Mouse (Mus musculus): ENCODE results near the gene Hamp2. TPM values are rescaled to one million over a fixed set of nuclear protein-coding genes. Genes with fewer than 3 reads are reported as not detected.
"Not testable (repeated sequence)": the region's sequence is repeated elsewhere in the genome, so short reads cannot be mapped to it uniquely, and the experiment has no call there.

Hamp2 gene
- polyA plus RNA-seq, 1 experiment from 2014 or later: not detected

- not testable (repeated sequence) for H3K36me3 ChIP-seq (replicated peaks; ENCODE audit: control insufficient read depth, insufficient read depth, low read depth, low read length)
- WGBS: 87% methylated on average over 3 of the region's 3 CpGs
Observed at GRCm38 (mm10) chr7:30949902-30950301, 25.4 kb upstream of the Hamp2 start.

GRCm38 (mm10) chr7:30945876-30946275, 21.4 kb upstream of the Hamp2 start:
- Histone ChIP-seq H3K27me3 (ENCODE audit: control insufficient read depth, insufficient read depth, low read length) (no peaks in the 10 kb centered on the region), H3K4me3 (ENCODE audit: low read depth, low read length) (no peak overlapping the region), H3K36me3 (replicated peaks; ENCODE audit: control insufficient read depth, insufficient read depth, low read depth, low read length) (no peaks in the 10 kb centered on the region; the same call in 1 of the 2 replicates), H3K4me2 (ENCODE audit: low read depth, low read length) (no peak overlapping the region), H3K4me1 (ENCODE audit: control insufficient read depth, insufficient read depth, low read length) (no peaks in the 10 kb centered on the region), H3K9me3 (replicated peaks; ENCODE audit: control insufficient read depth, low read length) (no peaks in the 10 kb centered on the region), H3K9ac (replicated peaks; ENCODE audit: low read length) (no peak overlapping the region), H3K27ac (replicated peaks; ENCODE audit: low read depth, low read length) (no peak overlapping the region)
- ATAC-seq (replicated peaks; ENCODE audit: insufficient number of reproducible peaks, low FRiP score, low TSS enrichment, low read depth): no peak
- DNase-seq (ENCODE audit: low spot score): no peak
- WGBS: 96% methylated on average over 7 of the region's 7 CpGs

More at GRCm38 (mm10) chr7:30949902-30950301, 25.4 kb upstream of the Hamp2 start:
- not testable (repeated sequence) for H3K9me3 ChIP-seq (replicated peaks; ENCODE audit: control insufficient read depth, low read length); H3K4me2 ChIP-seq (ENCODE audit: low read depth, low read length); H3K4me1 ChIP-seq (ENCODE audit: control insufficient read depth, insufficient read depth, low read length); H3K9ac ChIP-seq (replicated peaks; ENCODE audit: low read length); H3K27ac ChIP-seq (replicated peaks; ENCODE audit: low read depth, low read length); ATAC-seq (replicated peaks; ENCODE audit: insufficient number of reproducible peaks, low FRiP score, low TSS enrichment, low read depth); H3K27me3 ChIP-seq (ENCODE audit: control insufficient read depth, insufficient read depth, low read length); H3K4me3 ChIP-seq (ENCODE audit: low read depth, low read length); DNase-seq (ENCODE audit: low spot score)

DNA sequence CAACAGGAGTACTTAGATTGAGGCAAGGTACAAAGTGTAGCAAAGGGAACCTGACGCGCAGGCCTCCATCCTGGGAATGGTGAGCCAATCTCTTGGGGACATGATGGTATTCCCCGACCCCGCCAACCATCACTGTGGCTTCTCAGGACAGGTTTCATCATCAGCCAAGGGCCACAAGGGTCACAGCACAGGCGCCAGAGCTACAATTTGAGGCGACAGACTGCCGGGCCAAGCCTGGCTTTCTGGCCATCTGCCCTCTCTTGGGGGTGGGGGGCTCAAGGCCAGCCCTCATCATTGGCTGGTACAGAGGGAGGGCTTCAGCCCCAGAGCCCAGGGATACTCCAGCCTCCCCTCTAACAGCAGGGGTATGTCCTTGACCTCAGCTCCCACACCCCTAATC, 21.0 kb upstream of the Hamp2 start:
- H3K4me1 ChIP-seq (ENCODE audit: control insufficient read depth, insufficient read depth, low read length); H3K4me3 ChIP-seq (ENCODE audit: low read depth, low read length); H3K36me3 ChIP-seq (replicated peaks; ENCODE audit: control insufficient read depth, insufficient read depth, low read depth, low read length); H3K27me3 ChIP-seq (ENCODE audit: control insufficient read depth, insufficient read depth, low read length); H3K27ac ChIP-seq (replicated peaks; ENCODE audit: low read depth, low read length); ATAC-seq (replicated peaks; ENCODE audit: insufficient number of reproducible peaks, low FRiP score, low TSS enrichment, low read depth); H3K4me2 ChIP-seq (ENCODE audit: low read depth, low read length); DNase-seq (ENCODE audit: low spot score); H3K9me3 ChIP-seq (replicated peaks; ENCODE audit: control insufficient read depth, low read length); H3K9ac ChIP-seq (replicated peaks; ENCODE audit: low read length): not testable (repeated sequence)
- WGBS: 94% methylated on average over 7 of the region's 7 CpGs

GRCm38 (mm10) chr7:30944706-30945105, 20.2 kb upstream of the Hamp2 start:
- not testable (repeated sequence) for H3K27ac ChIP-seq (replicated peaks; ENCODE audit: low read depth, low read length); H3K4me2 ChIP-seq (ENCODE audit: low read depth, low read length); DNase-seq (ENCODE audit: low spot score); H3K9me3 ChIP-seq (replicated peaks; ENCODE audit: control insufficient read depth, low read length); H3K36me3 ChIP-seq (replicated peaks; ENCODE audit: control insufficient read depth, insufficient read depth, low read depth, low read length); H3K9ac ChIP-seq (replicated peaks; ENCODE audit: low read length); H3K4me3 ChIP-seq (ENCODE audit: low read depth, low read length); ATAC-seq (replicated peaks; ENCODE audit: insufficient number of reproducible peaks, low FRiP score, low TSS enrichment, low read depth); H3K27me3 ChIP-seq (ENCODE audit: control insufficient read depth, insufficient read depth, low read length); H3K4me1 ChIP-seq (ENCODE audit: control insufficient read depth, insufficient read depth, low read length)
- WGBS: 83% methylated on average over 2 of the region's 2 CpGs

DNA sequence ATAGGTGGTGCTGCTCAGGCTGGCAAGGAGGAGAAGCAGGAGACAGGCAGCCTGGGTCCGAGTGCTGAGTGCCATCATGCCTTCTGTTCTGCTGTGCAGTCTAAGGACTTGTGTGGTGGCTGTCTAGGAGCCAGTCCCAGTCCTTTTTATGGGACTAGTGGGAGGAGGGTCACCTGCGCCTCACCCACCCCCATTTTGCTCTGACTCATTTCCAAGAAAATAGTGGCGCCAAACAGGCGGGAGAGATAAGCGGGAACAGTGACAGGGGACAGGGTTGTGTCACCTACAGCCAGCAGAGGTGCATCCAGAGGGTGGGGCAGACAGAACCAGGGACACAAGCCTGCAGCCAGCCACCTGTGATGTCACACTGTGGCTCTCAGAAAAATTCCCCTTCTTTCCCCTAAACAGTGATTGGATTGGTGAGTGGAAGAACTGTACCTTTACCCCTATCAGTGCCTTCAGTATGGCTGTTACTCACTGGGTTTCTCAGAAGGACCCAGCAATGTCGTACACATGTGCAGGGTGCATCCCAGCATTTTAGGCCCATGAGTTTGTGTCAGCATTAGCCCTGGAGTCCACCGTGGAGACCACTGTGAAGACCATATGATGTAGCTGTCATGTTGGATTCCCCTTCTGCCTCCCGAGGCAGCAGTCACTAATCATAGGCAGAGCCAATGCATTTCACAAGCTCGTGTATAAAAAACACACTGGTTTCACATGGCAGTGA, 19.6 kb upstream of the Hamp2 start, which contains the start of gene Hamp:
Gene Hamp, minus strand, starts transcription at position 124 of the 727 bp plus-strand sequence.
- Histone ChIP-seq H3K9ac (replicated peaks; ENCODE audit: low read length) (no peak within 1 kb of the TSS), H3K36me3 (replicated peaks; ENCODE audit: control insufficient read depth, insufficient read depth, low read depth, low read length) (no peaks in the 10 kb centered on the region; the same call in 1 of the 2 replicates), H3K27me3 (ENCODE audit: control insufficient read depth, insufficient read depth, low read length) (no peaks in the 10 kb centered on the region), H3K4me1 (ENCODE audit: control insufficient read depth, insufficient read depth, low read length) (no peaks in the 10 kb centered on the region), H3K9me3 (replicated peaks; ENCODE audit: control insufficient read depth, low read length) (no peaks in the 10 kb centered on the region), H3K4me2 (ENCODE audit: low read depth, low read length) (no peak within 1 kb of the TSS), H3K27ac (replicated peaks; ENCODE audit: low read depth, low read length) (no peak within 1 kb of the TSS), H3K4me3 (ENCODE audit: low read depth, low read length) (no peak within 1 kb of the TSS)
- WGBS: 64% methylated on average over 9 of the region's 9 CpGs
- DNase-seq (ENCODE audit: low spot score): no peak
- no peak for ATAC-seq (replicated peaks; ENCODE audit: insufficient number of reproducible peaks, low FRiP score, low TSS enrichment, low read depth)

DNA sequence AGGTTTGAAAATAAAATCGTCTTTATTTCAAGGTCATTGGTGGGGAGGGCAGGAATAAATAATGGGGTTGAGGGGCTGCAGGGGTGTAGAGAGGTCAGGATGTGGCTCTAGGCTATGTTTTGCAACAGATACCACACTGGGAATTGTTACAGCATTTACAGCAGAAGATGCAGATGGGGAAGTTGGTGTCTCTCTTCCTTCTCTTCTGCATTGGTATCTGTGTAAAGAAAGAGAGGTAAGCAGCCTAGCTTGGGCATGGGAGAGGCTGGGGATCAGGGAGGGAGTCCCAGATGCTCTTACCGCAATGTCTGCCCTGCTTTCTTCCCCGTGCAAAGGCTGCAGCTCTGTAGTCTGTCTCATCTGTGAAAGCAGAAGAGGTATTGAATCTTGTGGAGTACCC, 17.9 kb upstream of the Hamp2 start:
- WGBS: 44% methylated on average over 3 of the region's 3 CpGs

GRCm38 (mm10) chr7:30940070-30940469, 15.6 kb upstream of the Hamp2 start:
- WGBS: 70% methylated on average over 1 of the region's 1 CpGs

More for the DNA sequence above, 17.9 kb upstream of the Hamp2 start:
- H3K9me3 ChIP-seq (replicated peaks; ENCODE audit: control insufficient read depth, low read length); ATAC-seq (replicated peaks; ENCODE audit: insufficient number of reproducible peaks, low FRiP score, low TSS enrichment, low read depth); H3K9ac ChIP-seq (replicated peaks; ENCODE audit: low read length); H3K36me3 ChIP-seq (replicated peaks; ENCODE audit: control insufficient read depth, insufficient read depth, low read depth, low read length); DNase-seq (ENCODE audit: low spot score); H3K4me1 ChIP-seq (ENCODE audit: control insufficient read depth, insufficient read depth, low read length); H3K4me2 ChIP-seq (ENCODE audit: low read depth, low read length); H3K27ac ChIP-seq (replicated peaks; ENCODE audit: low read depth, low read length); H3K4me3 ChIP-seq (ENCODE audit: low read depth, low read length); H3K27me3 ChIP-seq (ENCODE audit: control insufficient read depth, insufficient read depth, low read length): not testable (repeated sequence)

GRCm38 (mm10) chr7:30935422-30936099, 11.1 kb upstream of the Hamp2 start:
- H3K4me2 ChIP-seq (ENCODE audit: low read depth, low read length); DNase-seq (ENCODE audit: low spot score); H3K36me3 ChIP-seq (replicated peaks; ENCODE audit: control insufficient read depth, insufficient read depth, low read depth, low read length); H3K9ac ChIP-seq (replicated peaks; ENCODE audit: low read length); H3K4me1 ChIP-seq (ENCODE audit: control insufficient read depth, insufficient read depth, low read length); H3K4me3 ChIP-seq (ENCODE audit: low read depth, low read length); H3K9me3 ChIP-seq (replicated peaks; ENCODE audit: control insufficient read depth, low read length); H3K27ac ChIP-seq (replicated peaks; ENCODE audit: low read depth, low read length); H3K27me3 ChIP-seq (ENCODE audit: control insufficient read depth, insufficient read depth, low read length); ATAC-seq (replicated peaks; ENCODE audit: insufficient number of reproducible peaks, low FRiP score, low TSS enrichment, low read depth): not testable (repeated sequence)
- 71% methylated on average over 6 of the region's 6 CpGs for WGBS

More at GRCm38 (mm10) chr7:30940070-30940469, 15.6 kb upstream of the Hamp2 start:
- H3K9me3 ChIP-seq (replicated peaks; ENCODE audit: control insufficient read depth, low read length); H3K4me3 ChIP-seq (ENCODE audit: low read depth, low read length); H3K27me3 ChIP-seq (ENCODE audit: control insufficient read depth, insufficient read depth, low read length); ATAC-seq (replicated peaks; ENCODE audit: insufficient number of reproducible peaks, low FRiP score, low TSS enrichment, low read depth); H3K27ac ChIP-seq (replicated peaks; ENCODE audit: low read depth, low read length); H3K9ac ChIP-seq (replicated peaks; ENCODE audit: low read length); H3K4me2 ChIP-seq (ENCODE audit: low read depth, low read length); DNase-seq (ENCODE audit: low spot score); H3K4me1 ChIP-seq (ENCODE audit: control insufficient read depth, insufficient read depth, low read length); H3K36me3 ChIP-seq (replicated peaks; ENCODE audit: control insufficient read depth, insufficient read depth, low read depth, low read length): not testable (repeated sequence)

Measured in embryonic facial prominence, embryonic 11.5 days (tissue).